Mouse (Mus musculus): ENCODE results near the gene P4hb.
"Not testable (repeated sequence)": the region's sequence is repeated elsewhere in the genome, so short reads cannot be mapped to it uniquely, and the experiment has no call there.

P4hb gene

DNA sequence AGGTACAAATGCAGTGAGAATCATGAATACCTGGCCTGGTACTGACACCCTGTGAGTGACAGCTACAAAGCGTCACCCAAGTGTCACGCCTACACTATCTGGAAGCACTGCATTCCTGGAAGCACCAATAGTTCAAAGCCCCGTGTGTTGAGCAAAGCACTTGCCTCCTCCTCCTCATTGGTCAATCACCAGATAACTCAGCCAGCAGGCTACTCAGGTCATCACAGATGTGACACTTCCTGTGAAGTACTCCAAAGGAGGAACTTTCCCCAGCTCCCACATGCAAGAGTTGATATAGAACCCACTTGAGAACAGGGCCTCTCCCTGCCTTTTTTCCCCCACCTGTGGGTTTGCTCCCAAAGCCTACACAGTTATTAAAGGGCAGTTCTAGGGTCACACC is 1.9 kb downstream of the P4hb start:
- DNase-seq = no peak

DNA sequence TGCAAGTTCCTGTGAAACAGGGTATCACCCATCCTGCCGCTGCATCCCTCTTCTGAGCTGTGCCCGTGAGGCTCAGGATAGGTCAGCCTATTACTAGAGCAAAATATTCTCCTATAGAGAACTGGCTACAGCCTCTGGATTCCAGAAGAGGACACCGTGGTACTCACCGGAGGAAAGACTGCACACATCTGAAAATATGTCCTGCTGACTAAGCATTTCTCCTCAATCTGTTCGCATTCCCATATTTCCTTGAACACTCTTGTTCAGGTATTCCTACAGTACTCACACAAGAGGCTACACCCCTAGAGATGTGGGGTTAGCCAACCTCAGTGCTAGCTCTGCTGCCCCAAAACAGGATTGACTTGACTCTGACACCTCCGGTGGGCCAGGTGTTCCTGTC is 4.7 kb downstream of the P4hb start:
- DNase-seq = no peak

DNA sequence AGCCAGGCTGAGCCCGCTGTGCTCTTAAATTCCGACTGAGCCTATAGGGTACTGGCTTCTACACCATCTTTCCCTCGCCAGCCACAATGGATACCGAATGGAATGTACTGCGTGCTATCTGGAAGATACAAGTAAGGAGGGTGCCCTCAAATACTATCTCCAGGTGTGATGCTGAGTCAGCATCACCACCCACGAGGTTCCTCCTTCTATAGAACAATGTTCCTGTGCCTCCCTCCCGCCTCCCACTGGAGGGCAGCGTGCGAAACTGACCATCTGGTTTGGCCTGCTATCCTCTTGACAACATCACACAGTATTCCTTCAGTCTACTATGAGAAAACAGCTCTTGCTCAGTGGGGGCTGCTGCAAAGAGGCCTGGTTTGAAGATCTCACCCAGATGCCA is 7.9 kb downstream of the P4hb start:
- DNase-seq = no peak

DNA sequence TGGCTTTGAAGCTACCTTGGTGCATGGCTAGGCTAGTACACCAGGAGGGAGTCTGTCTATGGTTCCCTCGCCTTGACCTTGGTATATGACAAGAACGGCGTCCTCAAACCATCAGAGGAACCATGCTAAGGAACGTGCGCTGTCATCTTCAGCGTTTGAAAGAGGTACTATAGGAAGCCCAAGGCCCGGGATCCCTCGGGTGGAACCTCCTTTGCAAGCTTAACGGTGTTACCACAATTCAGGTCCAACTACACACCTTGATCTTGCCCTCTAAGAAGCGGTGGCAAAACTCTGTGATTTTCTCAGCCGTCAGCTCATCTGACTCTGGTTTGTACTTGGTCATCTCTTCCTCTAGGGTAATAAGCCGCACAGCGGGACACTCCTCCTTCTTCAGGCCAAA is 10.1 kb downstream of the P4hb start:
- DNase-seq = no peak

DNA sequence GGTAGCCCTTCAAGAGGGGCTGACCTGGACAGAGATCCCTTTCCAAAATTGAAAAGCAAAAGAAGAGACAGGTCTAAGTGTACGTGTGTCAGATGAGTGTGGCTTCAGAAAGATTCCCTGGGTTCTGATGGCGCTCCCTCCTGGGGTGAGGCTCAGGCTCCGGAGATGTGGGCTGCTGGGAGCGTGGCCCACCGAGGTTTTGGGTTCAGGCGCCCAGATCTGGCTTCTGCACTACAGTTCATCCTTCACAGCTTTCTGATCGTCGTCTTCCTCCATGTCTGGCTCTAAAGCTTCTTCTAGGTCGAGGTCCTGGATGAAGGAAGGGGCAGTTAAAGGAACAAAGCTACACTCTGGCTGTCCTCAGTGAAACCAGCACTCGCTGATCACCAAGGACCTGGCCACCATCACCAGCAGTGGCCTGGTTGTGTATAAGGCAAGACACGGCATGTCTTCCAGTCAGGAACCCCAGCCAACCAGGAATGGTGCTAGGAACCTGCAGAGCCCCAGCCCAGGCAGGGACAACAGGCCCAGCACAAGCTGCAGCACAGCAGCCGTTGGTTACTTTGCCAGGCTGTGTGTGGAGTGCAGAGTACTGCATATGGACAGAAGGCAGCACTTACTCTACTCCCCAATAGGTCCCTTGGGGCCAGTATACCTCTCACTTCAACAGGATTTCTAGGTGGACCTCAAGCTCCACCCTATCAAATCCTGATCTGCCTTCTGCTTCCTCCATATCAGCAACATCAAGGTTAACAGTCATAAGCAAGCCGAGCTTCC is 11.9 kb downstream of the P4hb start:
- DNase-seq = no peak

DNA sequence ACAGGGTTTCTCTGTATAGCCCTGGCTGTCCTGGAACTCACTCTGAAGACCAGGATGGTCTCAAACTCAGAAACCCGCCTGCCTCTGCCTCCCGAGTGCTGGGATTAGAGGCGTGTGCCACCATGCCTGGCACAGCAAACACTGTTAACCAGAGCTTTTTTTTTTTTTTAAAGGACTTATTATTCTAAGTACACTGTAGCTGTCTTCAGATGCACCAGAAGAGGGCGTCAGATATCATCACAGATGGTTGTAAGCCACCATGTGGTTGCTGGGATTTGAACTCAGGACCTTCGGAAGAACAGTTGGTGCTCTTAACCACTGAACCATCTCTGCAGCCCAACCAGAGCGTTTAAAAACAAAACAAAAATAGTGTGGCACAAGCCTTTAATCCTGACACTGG is 14.2 kb downstream of the P4hb start:
- not testable (repeated sequence) for DNase-seq

DNA sequence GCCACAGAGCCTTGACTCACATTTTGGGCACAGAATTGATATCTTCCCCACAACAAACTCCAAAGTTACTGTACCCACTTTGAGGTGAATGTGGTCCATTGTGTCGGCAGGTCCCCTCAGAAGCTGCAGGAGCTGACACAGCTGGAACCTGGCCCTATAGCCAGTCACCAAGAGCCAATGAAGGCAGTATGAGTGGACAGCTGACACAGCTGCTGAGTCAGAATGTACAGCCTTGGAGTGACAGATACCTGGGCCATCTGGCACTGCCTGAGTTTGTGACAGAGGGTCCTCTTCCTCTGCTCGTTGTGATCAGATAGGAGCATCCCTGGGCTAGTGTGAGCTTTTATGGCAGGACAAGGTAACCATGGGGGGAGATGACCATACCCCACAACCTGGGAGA is 17.8 kb downstream of the P4hb start:
- DNase-seq = no peak

DNA sequence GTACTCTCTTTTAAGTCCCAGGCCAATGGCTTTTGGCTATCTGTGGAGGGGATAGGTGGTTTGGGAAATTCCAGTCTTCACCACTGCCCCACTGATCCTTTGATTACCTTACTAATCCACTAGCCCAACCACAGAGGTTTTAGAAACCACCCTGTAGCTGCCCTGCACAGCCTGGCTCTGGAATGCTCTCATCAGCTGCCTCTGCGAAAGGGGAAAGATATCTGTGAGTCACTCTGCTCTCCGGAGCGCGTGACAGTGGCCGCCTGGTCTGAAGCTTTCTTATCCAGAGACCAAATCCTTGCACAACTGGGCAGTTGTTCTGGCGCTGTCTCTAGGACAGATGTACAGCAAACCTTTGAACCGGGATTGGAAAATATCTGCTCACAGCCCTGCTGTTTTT is 18.2 kb downstream of the P4hb start:
- DNase-seq = no peak

DNA sequence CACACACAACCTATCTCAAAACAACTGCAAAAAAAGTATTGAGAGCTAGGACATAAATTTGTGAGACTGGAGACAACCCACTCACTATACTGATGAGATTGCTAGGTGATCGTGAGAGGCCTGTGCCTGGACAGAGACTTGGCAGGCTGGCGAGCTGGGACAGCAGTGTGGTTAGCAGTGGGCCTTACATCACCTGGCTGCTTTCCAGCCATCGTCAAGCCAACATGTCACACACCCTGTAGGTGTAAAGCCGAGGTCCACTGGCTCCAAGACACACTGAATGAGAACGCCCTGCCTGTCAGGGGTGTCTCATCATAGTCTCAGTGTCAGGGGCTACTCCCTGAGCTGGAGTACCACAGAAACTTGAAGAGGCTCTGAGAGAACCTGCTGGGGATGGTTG is 20.3 kb downstream of the P4hb start:
- DNase-seq = no peak

DNA sequence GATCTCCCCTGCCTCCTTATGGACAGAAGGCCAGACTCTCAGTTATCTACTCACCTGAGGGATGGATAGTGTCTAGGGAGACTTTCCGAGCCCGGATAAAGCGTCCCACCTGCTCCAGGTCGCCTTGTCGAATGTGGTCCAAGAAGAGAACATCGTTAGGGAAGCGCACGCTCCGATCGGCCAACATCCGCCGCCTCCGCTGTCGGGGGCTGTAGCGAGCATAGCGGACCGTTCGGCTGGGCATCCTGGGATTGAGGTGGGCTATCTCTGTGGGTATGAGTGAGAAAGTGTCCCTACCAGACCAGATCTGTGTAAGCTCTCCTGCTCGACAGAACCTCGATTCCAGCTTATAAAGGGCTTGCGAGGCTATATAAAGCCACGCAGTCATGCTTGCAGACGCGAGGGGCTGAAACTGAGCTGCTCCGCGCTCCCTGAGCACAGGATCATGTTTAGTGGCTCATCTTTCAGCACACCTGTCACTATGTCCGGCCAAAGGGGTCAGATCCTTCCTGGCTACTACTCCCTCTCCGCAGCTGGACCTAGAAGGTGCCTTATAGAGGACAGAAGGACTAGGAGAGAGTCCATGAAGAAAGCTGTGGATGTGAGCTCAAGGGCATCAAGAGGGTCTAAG is 22.1 kb downstream of the P4hb start, which contains the start of gene Ppp1r27:
Ppp1r27 (minus strand) TSS at position 323 of the 631 bp plus-strand sequence.
- no peak for DNase-seq

DNA sequence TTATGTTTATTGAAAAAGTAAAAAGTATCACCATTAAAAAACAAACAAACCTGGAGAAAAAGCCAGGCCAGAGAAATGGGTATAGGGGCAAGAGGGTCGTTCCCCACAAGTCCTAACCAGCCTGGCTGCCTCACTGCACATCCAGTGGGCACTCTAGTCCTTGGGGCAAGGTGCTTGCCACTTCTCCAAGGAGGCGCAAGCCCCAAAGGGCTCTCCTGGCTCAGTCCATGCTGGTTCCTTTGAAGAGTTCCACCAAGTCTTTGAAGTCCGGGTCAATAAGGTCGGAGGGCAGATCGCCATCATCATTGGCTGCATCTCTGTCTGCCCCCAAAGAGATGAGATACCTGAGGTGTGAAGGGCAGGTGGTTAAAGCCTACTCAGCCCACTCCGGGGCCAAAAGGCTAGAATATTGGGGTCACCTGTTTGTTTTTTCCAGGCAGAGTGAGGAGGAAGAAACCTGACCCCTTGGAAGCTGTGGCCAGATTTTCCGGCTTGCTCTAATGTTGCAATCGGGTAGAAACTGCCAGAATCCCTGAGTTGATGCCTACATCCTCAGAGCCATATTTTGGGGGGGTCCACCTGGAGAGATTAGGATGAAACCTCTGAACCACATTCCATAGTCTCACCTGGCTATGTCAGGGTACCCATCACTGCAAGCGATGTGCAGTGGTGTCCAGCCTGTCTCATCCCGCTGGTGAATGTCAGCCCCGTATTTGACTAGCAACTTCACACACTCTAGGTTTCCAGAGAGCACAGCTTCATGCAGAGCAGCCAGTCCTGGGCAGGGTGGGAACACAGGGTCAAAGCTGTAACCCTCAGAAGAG is 22.9 kb downstream of the P4hb start:
- DNase-seq = no peak

DNA sequence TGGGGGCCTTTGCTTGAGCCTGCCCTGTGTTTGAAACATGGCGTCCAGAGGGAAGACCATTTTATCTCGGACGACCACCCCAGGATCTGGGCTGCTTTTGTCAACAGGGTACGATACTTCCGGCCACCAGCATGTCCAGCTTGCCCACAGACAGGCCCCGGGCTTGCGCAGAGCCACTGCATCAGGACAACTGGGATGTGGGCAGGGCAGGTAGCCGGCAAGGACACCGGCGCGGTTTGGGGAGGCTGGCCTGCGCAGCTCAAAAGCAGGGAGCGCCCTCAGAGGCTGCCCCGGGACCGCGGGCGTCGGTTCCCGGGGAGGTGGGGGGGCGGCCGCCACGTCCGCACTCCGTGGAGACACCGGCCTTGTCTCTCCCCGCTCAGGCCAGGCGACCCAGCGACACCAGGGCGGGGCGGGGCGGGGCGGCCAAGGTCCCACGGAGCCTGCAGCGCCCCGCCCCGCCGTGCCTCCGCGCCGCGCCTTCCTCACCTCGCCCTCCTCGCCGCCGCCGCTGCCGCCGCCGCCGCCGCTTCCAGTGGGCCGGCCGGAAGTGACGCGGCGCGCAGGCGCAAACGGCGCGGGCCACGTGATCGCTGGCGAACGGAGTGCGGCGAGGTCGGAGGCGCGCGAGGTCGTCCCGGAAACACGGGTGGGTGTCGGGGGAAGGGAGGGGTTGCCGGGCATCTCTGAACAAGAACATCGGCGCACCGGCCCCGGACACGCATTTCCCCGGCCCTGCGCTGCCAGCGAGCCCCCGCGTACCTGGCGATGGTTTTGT is 23.7 kb downstream of the P4hb start, which contains the start of gene Mcrip1:
Mcrip1 (minus strand) TSS at position 560 of the 778 bp plus-strand sequence.
- DNase-seq = peak; percentile 96

DNA sequence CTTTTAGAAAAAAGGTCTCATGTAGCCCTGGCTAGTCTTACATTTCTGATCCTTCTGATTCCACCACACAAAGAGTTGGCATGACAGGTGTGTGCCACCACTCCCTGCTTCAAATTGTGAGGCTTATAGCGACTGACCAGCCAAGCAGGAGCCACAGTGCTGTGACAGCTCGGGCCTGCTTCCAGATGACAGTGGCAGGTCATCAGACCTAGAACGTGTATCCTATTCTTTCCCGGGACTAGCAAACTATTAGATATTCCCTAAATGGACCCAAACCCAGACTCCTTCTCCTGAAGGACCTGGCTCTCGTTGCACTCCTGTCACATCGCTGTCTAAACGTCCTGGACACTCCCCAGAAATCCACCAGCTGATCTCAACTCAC is 24.3 kb downstream of the P4hb start:
- no peak for DNase-seq

DNA sequence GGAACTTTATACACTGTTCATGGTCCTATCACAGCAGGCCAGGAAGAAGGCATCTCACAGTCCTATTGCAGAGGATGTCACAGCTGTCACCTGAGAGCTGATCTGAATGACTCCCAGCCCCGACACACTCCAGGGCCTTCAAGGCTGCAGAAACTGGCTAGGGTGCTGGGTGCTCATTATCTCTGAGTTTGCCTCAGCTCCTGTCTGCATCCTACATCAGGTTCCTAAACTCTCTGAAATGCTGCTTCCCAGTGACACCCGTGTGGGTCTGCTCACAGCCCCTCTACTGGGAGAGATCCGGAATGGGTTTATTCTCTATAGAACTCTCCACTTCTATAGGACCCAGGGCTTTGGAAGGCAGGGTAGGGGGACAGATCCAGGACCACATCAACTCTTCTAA is 24.8 kb downstream of the P4hb start:
- no peak for DNase-seq

DNA sequence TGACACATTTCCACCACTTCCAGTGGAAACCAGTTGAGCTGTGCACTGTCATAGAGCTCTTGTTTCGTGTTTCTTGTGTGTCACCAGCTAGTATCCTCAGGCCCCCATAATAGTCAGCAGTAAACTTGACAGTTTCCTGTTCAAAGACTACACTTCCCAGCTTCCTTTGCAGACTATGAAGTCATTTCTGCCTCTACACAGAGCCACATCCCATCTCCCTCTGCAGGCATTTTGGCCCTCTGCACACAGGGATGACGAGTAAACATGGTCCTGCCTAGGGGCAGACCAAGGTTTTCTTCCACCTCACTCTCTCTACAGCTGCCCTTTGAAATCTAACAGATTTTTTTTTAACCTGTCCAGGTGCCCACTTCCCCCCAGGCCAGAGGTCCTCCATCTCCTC is 25.6 kb downstream of the P4hb start:
- DNase-seq = no peak

DNA sequence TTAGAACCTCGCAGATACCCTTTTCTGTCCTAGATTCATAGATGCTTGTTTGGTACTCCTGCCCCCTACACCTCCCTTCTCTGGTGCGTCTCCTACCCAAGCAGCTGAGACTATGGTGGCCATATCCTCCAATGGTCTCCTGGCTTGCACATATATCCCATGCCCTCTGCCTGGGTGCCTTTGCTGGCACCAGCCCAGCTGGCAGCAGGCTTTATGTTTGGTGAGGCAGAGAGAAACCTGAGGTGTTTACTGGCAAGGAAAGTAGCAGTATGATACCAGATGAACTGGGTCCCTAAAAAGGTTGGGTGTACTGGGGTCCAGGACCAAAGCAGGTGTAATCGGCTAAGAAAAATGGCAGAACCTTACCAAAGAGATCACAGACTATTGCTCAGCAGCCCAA is 27.1 kb downstream of the P4hb start:
- peak; percentile 49 for DNase-seq

DNA sequence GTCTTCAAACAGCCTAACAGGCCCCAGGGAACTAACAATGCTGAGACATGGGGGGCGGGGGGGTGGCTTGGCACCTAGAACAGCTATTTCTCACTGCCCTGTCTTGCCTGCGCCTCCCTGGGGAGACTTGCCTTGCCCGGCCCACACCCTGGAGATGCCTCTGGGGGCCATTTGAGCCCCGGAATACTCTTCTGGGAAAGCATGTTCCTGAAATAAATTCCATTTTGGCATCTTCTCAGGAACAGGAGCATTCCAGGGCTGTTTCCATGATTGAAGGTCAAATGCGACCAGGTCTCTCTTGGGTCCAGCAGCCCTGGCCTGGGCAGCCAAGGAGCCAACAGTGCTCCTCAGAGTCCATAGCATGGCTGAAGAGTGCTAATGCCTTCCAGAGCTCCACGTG is 30.7 kb downstream of the P4hb start:
- DNase-seq = peak; percentile 26

DNA sequence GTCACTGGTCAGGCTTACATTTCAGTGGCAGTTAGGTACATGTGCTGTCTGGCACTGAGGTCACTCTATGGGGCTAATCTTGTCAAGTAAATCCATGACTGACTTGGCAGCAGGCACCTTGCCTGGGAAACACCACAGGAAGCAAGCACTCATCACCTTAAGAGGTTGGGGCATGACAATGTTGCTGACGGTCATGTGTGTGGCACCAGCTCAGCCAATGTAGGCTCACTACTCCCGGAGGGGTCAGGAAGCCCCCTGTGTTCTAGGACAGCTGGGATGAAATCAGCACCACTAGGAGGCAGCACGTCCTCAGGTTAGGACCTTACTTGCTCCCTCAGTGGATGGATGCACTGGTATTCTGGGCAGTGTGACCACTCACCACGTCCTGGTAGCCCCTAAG is 31.1 kb downstream of the P4hb start:
- peak; percentile 52 for DNase-seq

DNA sequence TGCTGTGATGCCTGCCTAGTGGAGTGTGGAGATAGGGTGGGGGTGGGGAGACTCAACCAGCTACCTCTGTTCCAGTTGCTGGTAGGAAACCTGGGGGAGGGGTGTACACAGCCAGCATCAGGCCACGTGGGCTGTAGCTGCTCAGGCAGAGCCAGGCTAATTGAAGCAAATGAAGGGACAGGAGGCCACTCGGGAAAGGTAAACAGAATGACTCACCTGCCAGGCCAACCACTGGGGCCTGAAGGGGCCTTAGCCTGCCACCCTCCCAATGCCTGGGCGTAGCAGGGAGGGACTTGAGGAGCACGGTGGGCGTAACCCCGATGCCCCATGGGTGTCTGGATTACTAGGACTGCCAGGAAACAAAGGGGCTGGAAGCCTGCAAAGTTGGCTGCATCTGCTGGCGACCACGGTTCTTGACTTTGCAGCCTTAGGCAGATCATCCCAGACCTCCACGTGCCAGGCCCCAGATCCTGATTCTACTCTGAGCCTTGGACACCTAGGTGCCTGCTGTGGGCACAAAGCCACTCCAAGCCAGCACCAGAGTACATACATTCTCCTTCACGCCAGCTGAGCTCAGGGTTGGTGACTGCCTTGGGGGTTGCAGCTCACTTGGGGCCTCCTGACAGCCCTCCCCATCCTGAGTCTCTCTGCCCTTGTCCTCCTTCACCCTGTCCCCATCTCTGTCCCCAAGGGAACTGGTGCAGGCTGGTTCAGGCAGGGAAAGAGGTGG is 33.6 kb downstream of the P4hb start:
- peak; percentile 77 for DNase-seq

DNA sequence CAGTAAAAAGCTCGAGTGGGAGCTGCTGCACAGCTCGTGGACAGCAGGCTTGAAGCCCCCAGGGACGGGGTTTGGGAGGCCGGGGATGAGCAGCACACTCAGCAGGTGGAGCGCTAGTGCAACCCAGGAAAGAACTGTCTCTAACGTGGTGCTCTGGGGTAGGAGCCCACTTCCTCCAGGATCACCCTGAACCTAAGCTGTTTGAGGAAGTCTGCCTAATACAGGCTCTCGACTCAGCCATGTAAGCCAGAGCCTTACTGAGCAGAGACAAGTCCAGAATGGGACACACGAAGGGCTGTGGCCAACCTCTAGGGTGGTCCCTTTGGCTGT is 34.1 kb downstream of the P4hb start:
- DNase-seq = no peak

DNA sequence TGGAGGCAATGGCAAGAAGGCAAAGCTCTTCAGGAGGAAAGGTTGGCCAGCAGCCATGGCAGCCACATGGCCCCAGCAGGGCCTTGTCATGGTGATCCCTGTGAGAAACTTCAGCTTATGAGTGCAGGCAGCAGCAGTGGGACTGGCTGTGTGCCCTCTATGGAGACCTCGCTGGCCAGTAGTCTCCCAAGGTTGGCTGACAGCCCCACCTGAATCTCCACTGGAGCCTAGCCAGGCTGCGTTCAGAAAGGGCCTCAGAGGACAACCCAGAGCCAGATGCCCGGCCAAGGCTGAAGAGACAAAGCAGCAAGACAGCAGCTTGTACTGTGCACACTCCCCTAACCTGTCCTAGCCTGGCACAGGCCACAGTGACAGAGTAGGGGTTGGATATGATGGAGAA is 34.6 kb downstream of the P4hb start:
- peak; percentile 87 for DNase-seq

DNA sequence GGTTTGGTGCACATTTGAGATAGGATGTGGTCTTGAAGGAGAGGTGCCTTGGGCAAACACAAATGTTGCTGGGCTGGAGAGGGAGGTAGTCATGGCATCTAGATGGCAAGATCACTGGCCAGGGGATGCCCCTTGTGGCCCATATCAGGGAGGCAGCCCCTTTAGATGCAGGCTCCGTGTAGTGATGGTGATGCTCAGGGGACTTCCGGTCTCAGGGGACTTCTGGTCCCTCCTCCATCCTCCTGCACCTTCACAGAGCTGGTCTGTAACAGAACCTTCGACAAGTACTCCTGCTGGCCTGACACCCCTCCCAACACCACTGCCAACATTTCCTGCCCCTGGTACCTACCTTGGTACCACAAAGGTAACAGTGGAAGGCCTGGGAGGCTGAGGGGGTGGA is 37.2 kb downstream of the P4hb start:
- no peak for DNase-seq

All from kidney, adult 18-20 months (tissue).